ENCODE assay signal across 9 mouse cellular contexts in genomic region chr7:127117948-127118347, GRCm38 (mm10). TPM values are rescaled to one million over a fixed set of nuclear protein-coding genes. Genes with fewer than 3 reads are reported as not detected.
A peak's percentile ranks its signal among the peaks of the same experiment; 100 is the strongest.
DNase-seq lines count a peak whose midpoint lies in the region; ATAC-seq and TF ChIP-seq lines count a peak whose summit lies in the region.
"Had no signal": no experiment of that assay in that cellular context is flagged by ENCODE, and none has a peak within 500 bp of the region (broad histone marks: within the 10 kb centered on the region; RNA-seq: fewer than 3 reads in every experiment).

No protein-coding gene starts in this region.

- no peaks in the 10 kb centered on the region for H3K9me3 ChIP-seq in hindbrain, embryonic 11.5 days (ENCODE audit: control insufficient read depth, low read length)
- H3K9me3 ChIP-seq in hindbrain, embryonic 16.5 days (ENCODE audit: control insufficient read depth, low read length) = no peaks in the 10 kb centered on the region
- H3K9me3 ChIP-seq in embryonic facial prominence, embryonic 11.5 days (replicated peaks; ENCODE audit: control insufficient read depth, low read length) = no peaks in the 10 kb centered on the region
- H3K9me3 ChIP-seq in liver, embryonic 11.5 days (ENCODE audit: control insufficient read depth, low read length) = no peaks in the 10 kb centered on the region

- no peaks in the 10 kb centered on the region for H3K36me3 ChIP-seq in hindbrain, embryonic 11.5 days (ENCODE audit: control insufficient read depth, insufficient read depth, low read length)
- no peaks in the 10 kb centered on the region for H3K36me3 ChIP-seq in hindbrain, embryonic 16.5 days (ENCODE audit: control insufficient read depth, insufficient read depth, low read length)
- H3K36me3 ChIP-seq in embryonic facial prominence, embryonic 11.5 days (replicated peaks; ENCODE audit: control insufficient read depth, insufficient read depth, low read depth, low read length) = no peaks in the 10 kb centered on the region
- H3K36me3 ChIP-seq in liver, embryonic 11.5 days (ENCODE audit: control insufficient read depth, insufficient read depth, low read length) = no peaks in the 10 kb centered on the region

- H3K27ac ChIP-seq in hindbrain, embryonic 11.5 days (ENCODE audit: low read depth, low read length) = no peak overlapping the region
- H3K27ac ChIP-seq in hindbrain, embryonic 16.5 days (ENCODE audit: low read depth, low read length) = no peak overlapping the region
- no peak overlapping the region for H3K27ac ChIP-seq in embryonic facial prominence, embryonic 11.5 days (replicated peaks; ENCODE audit: low read depth, low read length)
- no peak overlapping the region for H3K27ac ChIP-seq in liver, embryonic 11.5 days (ENCODE audit: low read depth, low read length)
- no peak overlapping the region for H3K27ac ChIP-seq in cerebellum, adult 2 months (ENCODE audit: insufficient read depth, low read length)

- TF ChIP-seq POLR2A in cerebellum, adult 2 months (IDR thresholded peaks at IDR 0.05; ENCODE audit: borderline replicate concordance, insufficient read depth, low read length) = no peak

- peaks cover 11% of the 10 kb centered on the region for H3K27me3 ChIP-seq in hindbrain, embryonic 11.5 days (ENCODE audit: control insufficient read depth, insufficient read depth, low read length)
- H3K27me3 ChIP-seq in hindbrain, embryonic 16.5 days (replicated peaks; ENCODE audit: control insufficient read depth, insufficient read depth, low read length) = peaks cover 7% of the 10 kb centered on the region; the same call in 1 of the 2 replicates
- peaks cover 8% of the 10 kb centered on the region; the same call in 1 of the 2 replicates for H3K27me3 ChIP-seq in embryonic facial prominence, embryonic 11.5 days (ENCODE audit: control insufficient read depth, insufficient read depth, low read length)
- H3K27me3 ChIP-seq in liver, embryonic 11.5 days (replicated peaks; ENCODE audit: control insufficient read depth, insufficient read depth, low read length) = peaks cover 6% of the 10 kb centered on the region
- no peaks in the 10 kb centered on the region; the same call in 1 of the 2 replicates for H3K27me3 ChIP-seq in cerebellum, adult 2 months (ENCODE audit: control insufficient read depth, insufficient read depth, low read length)

- 0 out of 2 replicates have a peak, but pooled peaks cover 2% of the 10 kb centered on the region for H3K4me1 ChIP-seq in hindbrain, embryonic 11.5 days (replicated peaks; ENCODE audit: control insufficient read depth, insufficient read depth, low read length)
- H3K4me1 ChIP-seq in hindbrain, embryonic 16.5 days (ENCODE audit: control insufficient read depth, insufficient read depth, low read depth, low read length) = no peaks in the 10 kb centered on the region
- peaks cover 2% of the 10 kb centered on the region; the same call in 1 of the 2 replicates for H3K4me1 ChIP-seq in embryonic facial prominence, embryonic 11.5 days (ENCODE audit: control insufficient read depth, insufficient read depth, low read length)
- H3K4me1 ChIP-seq in liver, embryonic 11.5 days (replicated peaks; ENCODE audit: control insufficient read depth, insufficient read depth, low read length) = peaks cover 18% of the 10 kb centered on the region
- no peaks in the 10 kb centered on the region for H3K4me1 ChIP-seq in cerebellum, adult 2 months (ENCODE audit: control insufficient read depth, insufficient read depth, low read length)

- H3K9ac ChIP-seq in hindbrain, embryonic 11.5 days (ENCODE audit: low read depth, low read length) = no peak overlapping the region
- no peak overlapping the region for H3K9ac ChIP-seq in hindbrain, embryonic 16.5 days (ENCODE audit: low read depth, low read length)
- no peak overlapping the region for H3K9ac ChIP-seq in embryonic facial prominence, embryonic 11.5 days (replicated peaks; ENCODE audit: low read length)
- no peak overlapping the region for H3K9ac ChIP-seq in liver, embryonic 11.5 days (ENCODE audit: low read depth, low read length)

- no peak for TF ChIP-seq CTCF in cerebellum, adult 2 months (IDR thresholded peaks at IDR 0.05; ENCODE audit: borderline replicate concordance, insufficient read depth, low read depth, low read length)

- no peak overlapping the region for H3K4me2 ChIP-seq in hindbrain, embryonic 11.5 days (replicated peaks; ENCODE audit: low read depth, low read length)
- H3K4me2 ChIP-seq in hindbrain, embryonic 16.5 days (ENCODE audit: low read length) = no peak overlapping the region; the same call in 1 of the 2 replicates
- no peak overlapping the region for H3K4me2 ChIP-seq in embryonic facial prominence, embryonic 11.5 days (ENCODE audit: low read depth, low read length)
- no peak overlapping the region for H3K4me2 ChIP-seq in liver, embryonic 11.5 days

- no peak for ATAC-seq in hindbrain, embryonic 11.5 days (ENCODE audit: low FRiP score)
- ATAC-seq in hindbrain, embryonic 16.5 days = no peak
- no peak for ATAC-seq in embryonic facial prominence, embryonic 11.5 days (replicated peaks; ENCODE audit: insufficient number of reproducible peaks, low FRiP score, low TSS enrichment, low read depth)
- peak; percentile 29; the same call in 1 of the 2 replicates for ATAC-seq in liver, embryonic 11.5 days (replicated peaks; ENCODE audit: low FRiP score)

- DNase-seq in hindbrain, embryonic 11.5 days (ENCODE audit: low spot score) = peak; percentile 30
- DNase-seq in MN1 (ENCODE audit: low spot score) = peak; percentile 74
- DNase-seq in embryonic facial prominence, embryonic 11.5 days (ENCODE audit: low spot score) = peak; percentile 48
- no peak for DNase-seq in liver, embryonic 11.5 days (ENCODE audit: low spot score)
- no peak for DNase-seq in cerebellum, adult 9-10 months
- no peak for DNase-seq in urinary bladder, adult 2 months (ENCODE audit: low spot score)
- DNase-seq in cerebellum, adult 2 months = no peak

- H3K4me3 ChIP-seq in hindbrain, embryonic 11.5 days (ENCODE audit: low read depth, low read length) = no peak overlapping the region
- H3K4me3 ChIP-seq in hindbrain, embryonic 16.5 days (ENCODE audit: low read length) = no peak overlapping the region
- H3K4me3 ChIP-seq in embryonic facial prominence, embryonic 11.5 days (ENCODE audit: low read depth, low read length) = no peak overlapping the region
- no peak overlapping the region for H3K4me3 ChIP-seq in liver, embryonic 11.5 days (ENCODE audit: low read depth, low read length)
- H3K4me3 ChIP-seq in cerebellum, adult 2 months (replicated peaks; ENCODE audit: insufficient read depth, low read depth, low read length) = no peak overlapping the region

- WGBS in hindbrain, embryonic 11.5 days = 44% methylated on average over 5 of the region's 5 CpGs
- WGBS in hindbrain, embryonic 16.5 days = 47% methylated on average over 5 of the region's 5 CpGs
- WGBS in embryonic facial prominence, embryonic 11.5 days = 39% methylated on average over 5 of the region's 5 CpGs
- 52% methylated on average over 5 of the region's 5 CpGs for WGBS in liver, embryonic 11.5 days
- WGBS in cerebellum, adult 2 months = 35% methylated on average over 5 of the region's 5 CpGs

RNA-seq across cellular contexts. Expression of gene Qprt, which starts 4.1 kb away (rescaled TPM):
- 1.7 and 2.0 TPM in 2 replicates for polyA plus RNA-seq in hindbrain, embryonic 11.5 days (2014; fragmentation: Nextera tagmentation; extraction: Ambion mirVana)
- polyA plus RNA-seq in hindbrain, embryonic 16.5 days (2015; fragmentation: Nextera tagmentation; extraction: Ambion mirVana) = 1.1 TPM in 2 replicates
- 2.5 and 3.0 TPM in 2 replicates for polyA plus RNA-seq in embryonic facial prominence, embryonic 11.5 days (2014; fragmentation: Nextera tagmentation; extraction: Ambion mirVana)
- polyA plus RNA-seq in liver, embryonic 11.5 days (2014; fragmentation: Nextera tagmentation; extraction: Ambion mirVana) = 43.8 and 44.2 TPM in 2 replicates
- 0.80 and 0.81 TPM in 2 replicates for polyA plus RNA-seq in urinary bladder, adult 2 months (2012; rRNA removed)
- 2.1 and 2.2 TPM in 2 replicates for polyA plus RNA-seq in cerebellum, adult 2 months (2012; rRNA removed)
- polyA plus RNA-seq: neural tube, embryonic 14.5 days had no signal

RNA-seq across cellular contexts. Expression of gene Spn, which starts 19.7 kb away (rescaled TPM):
- 0.07 and 0.08 TPM in 2 replicates for polyA plus RNA-seq in hindbrain, embryonic 11.5 days (2014; fragmentation: Nextera tagmentation; extraction: Ambion mirVana)
- polyA plus RNA-seq in hindbrain, embryonic 16.5 days (2015; fragmentation: Nextera tagmentation; extraction: Ambion mirVana) = 0.07 TPM in 1 of 2 replicates, not detected in the other
- polyA plus RNA-seq in embryonic facial prominence, embryonic 11.5 days (2014; fragmentation: Nextera tagmentation; extraction: Ambion mirVana) = not detected in 2 replicates
- polyA plus RNA-seq in liver, embryonic 11.5 days (2014; fragmentation: Nextera tagmentation; extraction: Ambion mirVana) = 12.7 and 14.4 TPM in 2 replicates
- 1.2 and 1.9 TPM in 2 replicates for polyA plus RNA-seq in urinary bladder, adult 2 months (2012; rRNA removed)
- 0.16 and 0.18 TPM in 2 replicates for polyA plus RNA-seq in cerebellum, adult 2 months (2012; rRNA removed)
- polyA plus RNA-seq: neural tube, embryonic 14.5 days had no signal

RNA-seq across cellular contexts. Expression of gene AI467606, which starts 26.8 kb away (rescaled TPM):
- 1.0 and 1.3 TPM in 2 replicates for polyA plus RNA-seq in hindbrain, embryonic 11.5 days (2014; fragmentation: Nextera tagmentation; extraction: Ambion mirVana)
- 2.2 and 2.4 TPM in 2 replicates for polyA plus RNA-seq in hindbrain, embryonic 16.5 days (2015; fragmentation: Nextera tagmentation; extraction: Ambion mirVana)
- 1.0 and 1.1 TPM in 2 replicates for polyA plus RNA-seq in embryonic facial prominence, embryonic 11.5 days (2014; fragmentation: Nextera tagmentation; extraction: Ambion mirVana)
- 12.3 and 13.7 TPM in 2 replicates for polyA plus RNA-seq in liver, embryonic 11.5 days (2014; fragmentation: Nextera tagmentation; extraction: Ambion mirVana)
- polyA plus RNA-seq in urinary bladder, adult 2 months (2012; rRNA removed) = 4.4 and 6.0 TPM in 2 replicates
- 1.4 and 2.1 TPM in 2 replicates for polyA plus RNA-seq in cerebellum, adult 2 months (2012; rRNA removed)

RNA-seq across cellular contexts. Expression of gene Zg16, which starts 30.8 kb away (rescaled TPM):
- polyA plus RNA-seq in hindbrain, embryonic 11.5 days (2014; fragmentation: Nextera tagmentation; extraction: Ambion mirVana) = not detected in 2 replicates
- polyA plus RNA-seq in hindbrain, embryonic 16.5 days (2015; fragmentation: Nextera tagmentation; extraction: Ambion mirVana) = not detected in 2 replicates
- not detected in 2 replicates for polyA plus RNA-seq in embryonic facial prominence, embryonic 11.5 days (2014; fragmentation: Nextera tagmentation; extraction: Ambion mirVana)
- polyA plus RNA-seq in liver, embryonic 11.5 days (2014; fragmentation: Nextera tagmentation; extraction: Ambion mirVana) = not detected in 2 replicates
- polyA plus RNA-seq in urinary bladder, adult 2 months (2012; rRNA removed) = 0.15 and 0.34 TPM in 2 replicates
- polyA plus RNA-seq in cerebellum, adult 2 months (2012; rRNA removed) = 0.34 TPM in 1 of 2 replicates, not detected in the other
- polyA plus RNA-seq: neural tube, embryonic 14.5 days had no signal

Comparison
In these comparisons a context has a peak if more than half of its experiments do, and no peak if none do; other contexts are left out.
1. DNase-seq: peak in hindbrain, embryonic 11.5 days (single experiment), MN1 (single experiment) and embryonic facial prominence, embryonic 11.5 days (single experiment); none in liver, embryonic 11.5 days (single experiment), cerebellum, adult 9-10 months (single experiment), urinary bladder, adult 2 months (single experiment) and cerebellum, adult 2 months (0 of 2).
2. RNA of gene Qprt, which starts 4.1 kb away (polyA plus RNA-seq): 43.8 to 44.2 TPM in liver, embryonic 11.5 days; 2.5 to 3.0 TPM in embryonic facial prominence, embryonic 11.5 days, 2.1 to 2.2 TPM in cerebellum, adult 2 months, 1.7 to 2.0 TPM in hindbrain, embryonic 11.5 days, 1.1 TPM in hindbrain, embryonic 16.5 days and 0.80 to 0.81 TPM in urinary bladder, adult 2 months; every median in the first group is over 10 times any median in the second.